Comparison of ENCODE assay signal across 15 mouse cellular contexts in the genomic region with DNA sequence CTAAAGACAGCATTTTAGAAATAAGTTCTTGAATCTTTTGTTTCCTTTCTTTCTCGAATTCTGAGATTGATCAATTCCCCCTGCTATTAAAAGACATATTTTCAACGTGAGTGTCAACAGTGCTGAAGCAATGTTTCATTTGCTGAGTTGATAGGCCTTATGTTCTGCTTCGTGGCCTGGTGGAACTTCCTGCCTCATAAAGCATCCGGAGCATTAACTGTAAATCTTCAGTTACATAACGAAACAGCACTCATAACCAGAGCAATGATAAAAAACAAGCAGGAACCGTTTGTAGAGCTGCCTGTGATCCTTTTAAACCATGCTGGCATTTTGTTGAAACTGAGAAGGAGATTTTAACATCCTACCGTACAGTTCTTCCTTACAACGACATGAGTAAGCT.
"Had no signal": no experiment of that assay in that cellular context is flagged by ENCODE, and none has a peak within 500 bp of the region (broad histone marks: within the 10 kb centered on the region; RNA-seq: fewer than 3 reads in every experiment).

No protein-coding gene starts in this region.

- H3K36me3 ChIP-seq: limb, embryonic 12.5 days; liver, embryonic 13.5 days; neural tube, embryonic 15.5 days had no signal

- ATAC-seq: intestine, postnatal 0 days; liver, postnatal 0 days had no signal

- H3K27ac ChIP-seq: limb, embryonic 12.5 days; liver, embryonic 13.5 days; macrophage; neural tube, embryonic 15.5 days; stomach, postnatal 0 days had no signal

- H3K9me3 ChIP-seq: limb, embryonic 12.5 days; liver, embryonic 13.5 days; neural tube, embryonic 15.5 days had no signal

- H3K4me3 ChIP-seq: limb, embryonic 12.5 days; liver, embryonic 13.5 days; myocyte; neural tube, embryonic 15.5 days had no signal

- DNase-seq: kidney, postnatal 4 days; layer of hippocampus, postnatal 36 days; liver; liver, embryonic 13.5 days; liver, postnatal 0 days; midbrain, embryonic 14.5 days; right cerebral cortex, adult 18-20 months; right cerebral cortex, postnatal 25 days; thymus, postnatal 4 days had no signal

- H3K4me1 ChIP-seq: liver, embryonic 13.5 days; neural tube, embryonic 15.5 days had no signal

- H3K4me2 ChIP-seq: limb, embryonic 12.5 days; liver, embryonic 13.5 days; neural tube, embryonic 15.5 days had no signal

- H3K9ac ChIP-seq: limb, embryonic 12.5 days; liver, embryonic 13.5 days; liver, postnatal 0 days; neural tube, embryonic 15.5 days had no signal

- H3K27me3 ChIP-seq: limb, embryonic 12.5 days; liver, embryonic 13.5 days; neural tube, embryonic 15.5 days had no signal
